Mouse (Mus musculus) urinary bladder, postnatal 14 days (tissue): Measurements from ENCODE around the gene Epha5.

Experiments used
- DNase-seq: peaks from one replicate; pipeline ENCODE4 v3.0.0; 2021; ENCODE audit warnings: low spot score

Epha5 gene

GRCm38 (mm10) chr5:84298878-84299736, 118.1 kb downstream of the Epha5 start:
- no peak for DNase-seq

DNA sequence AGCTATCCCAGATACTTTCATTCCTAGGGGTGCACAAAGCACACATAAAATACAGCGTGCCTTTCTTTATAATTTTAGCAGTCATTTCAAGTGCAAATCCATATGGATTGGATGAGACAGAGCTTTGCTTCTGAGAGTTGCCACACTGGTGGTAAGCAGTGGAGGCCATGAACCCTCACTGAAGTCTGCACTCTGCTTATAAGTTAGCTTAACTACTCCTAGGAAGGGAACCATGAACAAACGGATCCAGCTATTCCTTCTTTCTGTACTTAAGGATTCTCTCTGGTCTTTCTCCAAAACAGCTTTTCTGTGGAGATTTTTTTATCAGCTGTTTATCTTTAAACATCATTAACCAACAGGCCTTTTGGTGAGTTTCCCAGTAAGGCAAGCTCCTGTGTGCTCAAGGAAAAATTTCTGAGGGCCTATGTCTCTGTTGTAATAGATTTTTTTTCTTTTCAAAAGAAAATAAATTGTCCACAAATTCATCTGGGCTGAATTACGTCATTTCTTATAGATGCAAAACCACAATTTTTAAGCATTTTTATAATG, 127.7 kb downstream of the Epha5 start:
- DNase-seq = no peak

DNA sequence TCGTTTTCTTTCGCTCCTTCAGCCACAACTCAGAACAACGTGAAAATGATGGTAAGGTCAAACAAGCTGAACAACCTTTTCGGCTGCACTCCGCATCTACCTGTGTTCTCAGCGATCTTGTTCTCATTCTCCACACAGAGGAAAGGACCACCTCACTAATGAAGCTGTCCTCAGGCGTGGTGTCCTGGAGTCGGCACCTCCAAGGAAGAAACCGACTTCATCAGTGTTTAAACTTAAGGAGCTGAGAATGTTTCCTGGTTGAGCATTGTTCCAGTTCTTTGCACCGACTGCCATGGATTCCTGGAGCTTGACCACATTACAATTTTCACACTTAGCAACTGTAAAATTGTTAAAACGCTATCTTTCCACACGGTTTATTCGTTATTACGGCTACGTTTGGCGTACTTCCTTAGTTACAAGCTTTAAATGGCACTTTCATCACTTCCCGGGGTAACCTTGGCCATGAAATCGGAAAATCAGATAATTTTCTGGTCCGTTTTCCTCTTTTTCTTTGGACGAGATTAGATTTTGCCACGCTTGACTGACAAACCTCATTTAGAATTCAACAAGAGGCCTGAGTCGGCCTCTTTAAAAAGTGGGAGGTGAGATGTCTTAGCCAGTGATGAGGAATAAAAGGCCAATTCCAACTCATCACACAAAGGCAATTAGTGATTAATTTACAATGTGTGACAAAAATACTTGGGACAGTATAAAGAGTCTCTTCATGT, 135.7 kb downstream of the Epha5 start:
- no peak for DNase-seq

GRCm38 (mm10) chr5:84276996-84277395, 140.2 kb downstream of the Epha5 start:
- no peak for DNase-seq

DNA sequence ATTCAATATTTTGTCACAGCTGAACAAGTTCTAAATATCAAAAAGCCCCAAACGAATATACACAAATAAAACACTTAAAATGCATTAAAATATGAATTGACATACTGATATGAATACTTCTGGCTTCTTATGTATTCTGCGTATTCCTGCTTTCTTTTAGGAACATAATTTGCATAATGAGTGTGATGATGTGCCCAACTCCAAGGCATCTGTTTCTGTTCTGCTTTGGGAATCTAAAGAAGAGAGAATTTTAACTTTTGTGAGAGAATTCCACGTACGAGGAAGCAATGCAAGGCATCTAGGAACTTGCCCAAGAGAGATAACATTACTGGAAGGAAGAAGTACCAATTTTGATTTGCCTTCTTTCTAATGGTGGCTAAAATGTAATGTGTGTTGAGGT, 151.8 kb downstream of the Epha5 start:
- DNase-seq = no peak

DNA sequence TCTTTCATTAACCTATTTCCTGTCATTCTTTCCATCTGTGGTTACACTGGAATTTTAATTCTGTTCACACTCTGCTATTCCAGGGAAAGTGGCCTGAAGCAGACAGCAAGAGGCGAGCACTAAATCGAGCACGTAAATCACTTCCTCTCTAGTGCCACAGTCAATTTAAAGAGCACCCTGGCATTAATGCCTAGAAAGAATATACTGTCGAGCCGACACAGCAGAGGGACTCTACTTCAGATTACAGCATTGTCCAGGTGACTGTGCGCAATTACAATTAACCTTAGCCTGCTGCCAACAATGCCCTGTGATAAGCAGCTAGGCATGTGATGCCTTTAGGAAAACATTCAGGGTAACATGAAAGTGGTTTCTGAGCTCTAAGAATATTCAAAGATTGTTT, 153.2 kb downstream of the Epha5 start:
- no peak for DNase-seq

DNA sequence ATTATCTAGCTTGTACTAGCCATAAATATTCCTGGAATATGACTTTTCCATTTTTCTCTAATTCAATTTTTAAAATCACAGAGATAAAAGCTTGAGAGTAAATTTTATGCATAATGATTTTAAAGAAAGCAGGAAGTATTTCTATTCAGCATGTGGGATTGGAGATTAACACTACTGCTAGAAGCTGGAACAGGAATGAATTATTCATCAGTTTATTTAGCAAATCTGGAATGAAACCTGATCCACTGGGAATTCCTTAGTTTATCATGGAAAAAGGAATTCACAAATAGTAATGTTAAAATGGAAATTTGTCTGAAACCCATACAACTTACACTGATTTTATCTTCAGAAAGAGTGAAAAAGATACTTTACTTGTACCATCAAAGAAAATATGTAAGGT, 187.2 kb downstream of the Epha5 start:
- no peak for DNase-seq

- DNase-seq = no peak
Measured at GRCm38 (mm10) chr5:84208609-84209008, 208.6 kb downstream of the Epha5 start.

- DNase-seq = no peak
Measured at GRCm38 (mm10) chr5:84193348-84193747, 223.8 kb downstream of the Epha5 start.

GRCm38 (mm10) chr5:84184189-84184588, 233.0 kb downstream of the Epha5 start:
- DNase-seq = no peak

- DNase-seq = no peak
Measured at GRCm38 (mm10) chr5:84153095-84153494, 264.1 kb downstream of the Epha5 start.

DNA sequence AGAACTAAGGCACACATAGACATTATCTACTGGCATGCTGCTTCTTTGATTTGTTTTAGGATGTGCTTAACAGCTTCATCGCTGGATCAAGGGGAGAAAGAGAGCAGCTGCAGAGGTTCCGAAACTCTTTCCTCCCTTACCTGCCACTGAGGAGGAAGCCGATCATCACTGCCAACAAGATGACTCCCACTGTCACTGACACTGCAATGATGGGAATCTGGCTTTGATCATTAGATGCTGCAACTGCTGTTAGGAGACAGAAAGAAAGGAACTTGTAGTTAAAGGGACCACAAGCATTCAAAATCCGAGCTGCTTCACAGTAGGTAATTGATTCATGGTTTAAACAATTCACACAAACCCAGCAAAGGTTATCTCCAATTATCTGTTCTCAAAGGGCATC, 275.0 kb downstream of the Epha5 start:
- no peak for DNase-seq

DNA sequence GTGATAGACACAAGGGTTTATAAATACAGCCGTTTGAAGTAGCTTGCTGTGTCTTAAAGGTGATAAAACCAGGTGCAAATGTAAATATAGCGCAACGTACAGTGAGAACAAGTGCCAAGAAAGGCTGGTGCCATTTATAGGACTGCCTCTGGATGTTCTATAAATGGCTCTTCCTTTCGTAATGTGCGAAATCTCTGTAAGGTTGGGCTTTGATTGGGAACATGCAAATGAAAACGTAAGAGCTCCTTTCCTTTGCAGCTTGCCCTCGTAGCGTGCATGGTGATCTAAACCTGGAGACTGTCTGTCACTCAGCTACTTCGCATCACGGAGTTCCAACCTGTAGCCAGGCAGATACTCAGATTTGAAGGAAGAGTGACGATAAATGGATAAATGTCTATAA, 321.2 kb downstream of the Epha5 start:
- DNase-seq = no peak

DNA sequence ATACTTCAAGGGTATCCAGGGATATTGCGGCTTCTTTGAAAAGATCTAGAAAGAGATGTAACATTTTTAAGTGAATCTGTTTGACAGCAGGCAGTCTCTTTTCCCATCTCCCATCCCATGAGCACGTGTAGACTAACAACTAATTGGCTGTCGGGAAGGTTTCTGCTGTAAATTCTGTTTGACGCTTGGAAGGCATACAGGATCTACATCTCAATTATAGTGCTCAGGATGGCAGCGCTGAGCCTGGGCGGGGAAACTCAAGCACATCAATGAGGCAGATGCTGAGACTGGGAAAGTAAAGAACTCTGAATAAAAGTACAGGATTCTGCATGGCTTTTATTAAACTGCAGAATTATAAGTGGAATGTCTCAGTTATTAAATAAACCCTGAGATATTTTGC, 335.9 kb downstream of the Epha5 start:
- DNase-seq = no peak

DNA sequence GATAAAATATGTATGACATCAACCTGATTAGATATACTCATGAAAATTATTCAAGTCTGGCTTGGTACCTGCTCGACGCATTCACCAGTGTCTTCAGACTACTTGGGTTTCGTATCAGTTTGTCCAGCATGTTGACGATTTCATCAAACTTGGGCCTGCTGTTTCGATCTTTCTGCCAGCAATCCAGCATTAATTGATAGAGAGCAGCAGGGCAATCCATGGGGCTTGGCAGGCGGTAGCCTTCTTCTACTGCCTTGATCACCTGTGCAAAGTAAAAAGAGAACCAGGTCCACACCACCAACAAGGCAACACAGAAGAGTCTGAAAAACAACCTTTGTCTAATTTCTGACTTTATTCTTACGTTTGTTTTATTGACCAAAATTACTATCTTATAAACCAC, 346.2 kb downstream of the Epha5 start:
- DNase-seq = no peak

DNA sequence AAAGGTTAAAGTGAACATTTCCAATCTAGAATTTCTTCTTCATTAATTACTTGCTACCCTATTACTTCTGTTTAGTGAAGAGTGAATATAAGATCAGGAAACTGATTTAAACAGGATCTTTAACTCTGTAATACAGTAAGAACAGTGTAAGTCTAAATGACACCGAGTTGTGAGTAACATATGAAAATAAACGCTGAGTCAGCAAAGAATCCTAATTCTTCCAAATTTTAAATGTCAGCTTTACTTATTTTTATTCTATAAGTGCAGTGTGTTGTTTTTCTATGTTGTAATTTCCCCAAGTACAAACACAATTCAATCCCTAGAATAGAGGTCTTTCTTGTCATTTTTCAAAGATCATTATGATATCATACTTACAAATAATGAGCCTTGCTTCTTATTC, 363.3 kb downstream of the Epha5 start:
- no peak for DNase-seq

DNA sequence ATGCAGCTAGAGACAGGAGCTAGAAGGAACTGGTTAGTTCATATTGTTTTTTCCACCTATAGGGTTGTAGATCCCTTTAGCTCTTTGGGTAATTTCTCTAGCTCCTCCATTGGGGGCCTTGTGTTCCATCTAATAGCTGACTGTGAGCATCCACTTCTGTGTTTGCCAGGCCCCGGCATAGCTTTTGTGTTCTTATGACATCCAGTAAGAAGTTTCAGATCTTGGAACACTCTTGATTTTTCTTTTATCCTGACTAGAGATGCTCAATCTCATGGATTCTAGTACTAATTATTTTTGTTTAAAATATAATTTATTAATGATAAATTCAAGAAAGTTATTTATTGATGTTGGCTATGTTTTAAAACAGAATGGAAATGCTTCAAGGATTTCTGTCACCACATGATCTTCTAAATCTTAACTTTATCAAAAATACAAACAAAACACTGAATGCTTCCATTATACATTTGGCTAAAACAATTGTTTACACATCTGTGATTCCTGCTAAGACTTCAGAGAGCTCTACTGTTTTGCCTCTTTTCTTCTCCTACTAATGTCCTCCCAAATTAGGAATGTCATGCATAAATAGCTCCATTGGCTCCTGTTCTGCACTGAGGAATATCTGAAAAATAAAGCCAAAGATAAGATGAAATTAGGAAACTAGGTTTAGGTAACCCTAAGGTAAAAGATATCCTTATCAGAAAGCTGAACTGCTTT, 379.8 kb downstream of the Epha5 start:
- no peak for DNase-seq
